Mouse (Mus musculus) gastrocnemius, postnatal 25 days (tissue): Measurements from ENCODE around the gene Mrpl51. TPM values are rescaled to one million over a fixed set of nuclear protein-coding genes. Genes with fewer than 3 reads are reported as not detected.

Experiments used
- DNase-seq: peaks from one replicate; pipeline ENCODE4 v3.0.0; 2022
- microRNA-seq, 2 experiments: library from miRNA; unstranded; fragments of <30 nt; microRNA quantifications; one replicate each; pipeline ENCODE4 v1.2.0; 2021; ENCODE audit warnings: borderline replicate concordance in 2 of 2
- total RNA-seq, 2 experiments: library from RNA; stranded (reverse); gene quantifications; 1 replicate in 1 of 2; 2 replicates in 1 of 2; pipeline ENCODE4 v1.2.3; 2021

Mrpl51 gene
- total RNA-seq, 2 experiments from 2014 or later: 214 to 227 TPM

GRCm38 (mm10) chr6:125232516-125232915 lies 40.9 kb downstream of the Mrpl51 start:
- no peak for DNase-seq

GRCm38 (mm10) chr6:125233816-125234519 lies 42.4 kb downstream of the Mrpl51 start:
- no peak for DNase-seq

DNA sequence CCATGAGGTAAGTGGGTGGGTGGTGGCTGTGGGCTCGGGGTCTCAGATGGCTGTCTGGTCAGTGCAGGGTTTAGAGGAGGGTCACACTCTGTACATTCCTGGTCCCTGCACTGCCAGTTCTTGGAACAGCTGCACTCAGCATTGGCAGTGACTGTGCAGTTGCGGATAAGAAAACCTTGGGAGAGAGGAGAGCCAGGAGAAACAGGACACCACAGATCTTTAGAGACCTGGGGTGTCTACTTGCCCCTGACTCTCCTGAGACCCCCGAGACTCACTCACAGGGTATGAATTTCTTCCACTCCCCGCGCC lies 42.9 kb downstream of the Mrpl51 start:
- no peak for DNase-seq

DNA sequence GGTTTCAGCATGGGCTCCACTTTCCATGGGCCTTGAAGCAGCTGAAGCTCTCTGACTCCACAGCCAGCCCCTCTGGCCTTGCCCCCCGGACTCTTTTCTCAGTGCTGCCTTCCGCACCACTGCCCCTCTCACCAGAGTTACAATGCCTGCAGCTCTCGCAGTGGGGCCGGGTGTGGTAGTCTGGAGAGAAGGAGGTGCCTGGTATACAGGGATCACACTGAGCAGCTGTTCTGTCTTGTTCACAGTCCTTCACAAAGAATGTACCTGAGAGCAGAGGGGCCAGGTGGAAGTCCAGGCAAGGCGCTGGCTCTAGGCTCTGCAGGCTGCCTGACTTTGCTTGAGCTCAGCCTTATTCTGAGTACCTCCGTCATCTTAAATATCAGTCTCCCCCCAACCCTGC lies 44.7 kb downstream of the Mrpl51 start:
- DNase-seq: no peak

DNA sequence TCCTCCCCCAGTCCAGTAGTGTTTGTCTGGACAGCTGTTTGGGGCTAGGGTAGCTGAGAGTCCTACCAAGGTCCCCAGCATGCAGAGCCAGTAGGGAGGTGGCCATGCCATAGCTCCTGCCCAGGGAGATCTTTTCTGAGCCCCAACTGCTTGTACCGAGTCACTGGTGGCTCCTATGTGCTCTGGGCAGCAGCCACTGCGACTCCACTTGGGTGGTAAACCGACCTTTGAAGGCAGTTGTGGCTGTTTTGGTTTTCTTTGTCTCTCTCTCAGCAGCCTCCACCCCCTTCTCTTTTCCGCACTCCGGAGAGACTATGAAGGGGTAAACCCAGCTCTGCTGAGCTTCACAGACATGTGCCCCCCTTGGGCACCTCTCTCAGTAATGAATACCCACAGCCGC lies 45.2 kb downstream of the Mrpl51 start, which contains the start of gene Cd27:
TSS of gene Cd27 (minus strand) at position 229 of the 400 bp plus-strand sequence.
- DNase-seq: no peak

DNA sequence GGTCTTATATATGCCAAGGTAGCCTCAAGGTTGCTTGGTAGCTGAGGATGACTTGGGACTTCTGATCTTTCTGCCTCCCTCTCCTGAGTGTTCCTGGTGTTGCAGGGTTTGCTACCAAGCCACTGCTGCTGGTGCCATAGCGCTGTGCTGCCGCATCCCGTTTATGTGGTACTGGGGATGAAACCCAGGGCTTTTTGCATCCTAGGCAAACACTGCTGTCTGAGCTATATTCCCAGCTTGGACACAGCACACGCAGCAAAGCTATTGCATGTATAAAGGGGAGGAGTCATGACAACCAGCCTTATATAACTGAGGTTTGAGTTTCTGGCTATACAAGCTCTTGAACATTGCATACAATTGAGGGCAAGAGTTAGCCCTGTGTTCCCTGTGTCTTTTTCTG lies 45.8 kb downstream of the Mrpl51 start:
- no peak for DNase-seq

DNA sequence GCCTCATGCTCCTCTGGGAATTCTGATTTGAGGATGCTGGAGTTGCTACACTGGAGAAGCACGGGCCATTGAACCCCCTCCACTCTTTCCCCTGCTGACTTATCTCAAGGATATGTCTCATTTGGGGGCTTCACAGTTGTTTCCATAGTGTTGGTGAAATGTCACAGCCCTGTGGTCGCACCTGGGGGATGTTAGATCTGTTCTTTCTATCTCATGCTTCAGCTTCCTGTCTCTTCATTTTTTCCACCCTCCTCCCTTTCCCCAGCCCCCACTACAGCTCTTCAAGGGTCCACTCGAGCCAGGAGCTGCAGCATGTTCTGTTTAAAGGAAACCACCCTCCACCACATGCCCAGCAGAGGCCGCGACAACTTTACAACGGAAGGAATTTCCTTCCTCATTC lies 46.8 kb downstream of the Mrpl51 start:
- DNase-seq: no peak

- DNase-seq: no peak
Measured at GRCm38 (mm10) chr6:125239547-125239946, 47.9 kb downstream of the Mrpl51 start.

DNA sequence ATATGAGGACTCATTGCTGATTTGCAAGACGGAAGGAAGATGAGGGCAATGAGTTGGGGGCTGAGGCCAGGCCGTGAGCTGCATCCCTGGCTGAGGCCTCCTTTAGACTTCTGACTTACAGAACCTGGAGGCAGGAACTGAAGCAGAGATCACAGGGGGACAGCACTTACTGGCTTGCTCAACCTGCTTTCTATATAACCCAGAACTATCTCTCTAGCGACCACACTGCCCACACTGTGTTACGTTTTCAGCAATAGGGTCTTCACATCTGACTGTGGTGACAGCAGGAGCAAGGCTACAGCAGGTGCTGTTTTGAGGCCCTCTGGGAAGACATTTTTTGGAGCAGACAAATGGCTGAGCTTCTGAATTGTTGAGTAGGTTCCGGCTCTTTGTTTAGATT lies 49.0 kb downstream of the Mrpl51 start:
- no peak for DNase-seq

DNA sequence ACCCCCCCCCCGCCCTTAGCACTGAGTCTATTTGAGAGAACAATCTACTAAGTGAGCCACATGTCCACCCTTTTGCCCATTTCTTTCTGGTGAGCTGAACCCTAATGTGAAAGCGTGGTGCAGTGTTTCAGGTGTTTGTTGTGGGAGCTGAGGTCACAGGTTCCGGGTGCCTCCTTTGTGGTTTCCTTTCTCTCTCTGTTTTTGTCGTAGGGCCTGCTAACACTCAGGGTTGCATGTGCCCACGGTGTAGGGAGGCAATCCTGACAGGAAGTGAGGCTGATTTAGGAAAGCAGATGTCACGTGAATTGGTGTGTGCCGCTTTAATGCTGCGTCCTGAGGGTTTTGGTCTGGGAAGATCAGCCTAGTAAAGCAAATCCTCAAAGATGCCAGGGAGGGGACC lies 50.0 kb downstream of the Mrpl51 start:
- DNase-seq: no peak

DNA sequence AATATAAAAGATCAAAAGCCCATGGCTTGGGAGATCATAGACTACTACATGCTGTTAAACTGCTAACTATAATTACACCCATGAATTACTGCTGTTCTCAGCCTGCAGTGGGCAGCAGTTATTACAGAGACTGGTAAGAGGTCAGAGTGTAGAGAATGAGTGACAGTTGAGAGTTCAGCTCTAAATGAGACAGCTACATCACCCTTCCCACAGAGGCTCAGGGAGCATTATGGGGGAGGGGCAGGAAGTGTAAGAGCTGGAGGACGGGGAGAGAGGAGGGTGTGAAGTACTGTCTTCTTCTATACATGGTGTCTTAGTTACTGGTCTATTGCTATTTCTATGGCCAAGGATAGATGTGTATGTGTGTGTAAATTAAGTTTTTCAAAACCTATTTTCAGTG lies 53.0 kb downstream of the Mrpl51 start:
- DNase-seq: no peak

Small RNA genes lying within 50 kb of the gene (microRNA-seq; reads per million reads assigned to microRNA genes)
- gene Mir3098 (0.53 to 0.74 reads per million in 2 experiments), gene Mir8113 (0 reads per million in 2 experiments)

Other genes starting within 250 kb of the Mrpl51 start
- 10 to 100 TPM; 96.2 to 99.0 TPM for gene Cops7a, start 226.3 kb upstream of the Mrpl51 start, total RNA-seq
- gene Pianp, start 195.1 kb upstream of the Mrpl51 start, total RNA-seq: not detected
- gene Zfp384, start 182.7 kb upstream of the Mrpl51 start, total RNA-seq: 10 to 100 TPM; 18.5 to 19.3 TPM
- gene Ing4, start 152.0 kb upstream of the Mrpl51 start, total RNA-seq: 10 to 100 TPM; 24.2 to 29.1 TPM
- 1 to 10 TPM; 1.1 to 1.9 TPM for gene Acrbp, start 142.1 kb upstream of the Mrpl51 start, total RNA-seq
- not detected for gene Lpar5, start 123.9 kb upstream of the Mrpl51 start, total RNA-seq
- gene Chd4, start 95.8 kb upstream of the Mrpl51 start, total RNA-seq: 10 to 100 TPM; 67.8 to 72.6 TPM
- gene Nop2, start 59.9 kb upstream of the Mrpl51 start, total RNA-seq: 10 to 100 TPM; 14.6 to 18.6 TPM
- 10 to 100 TPM; 12.4 to 15.3 TPM for gene Iffo1, start 46.6 kb upstream of the Mrpl51 start, total RNA-seq
- gene Gapdh, start 25.3 kb upstream of the Mrpl51 start, total RNA-seq: over 10,000 TPM; 11,297 to 11,631 TPM
- gene Ncapd2, start 100 bp upstream of the Mrpl51 start, total RNA-seq: 10 to 100 TPM; 12.1 to 12.7 TPM
- 10 to 100 TPM; 17.5 to 19.2 TPM for gene Vamp1, start 23.8 kb downstream of the Mrpl51 start, total RNA-seq
- 1 to 10 TPM; 1.4 to 2.6 TPM for gene Tapbpl, start 40.1 kb downstream of the Mrpl51 start, total RNA-seq
- gene Cd27, start 45.2 kb downstream of the Mrpl51 start, total RNA-seq: under 1 TPM; 0.43 to 0.51 TPM
- not detected for gene Tuba3a, start 94.2 kb downstream of the Mrpl51 start, total RNA-seq
- 10 to 100 TPM; 21.2 to 21.7 TPM for gene Ltbr, start 122.1 kb downstream of the Mrpl51 start, total RNA-seq
- gene Scnn1a, start 128.9 kb downstream of the Mrpl51 start, total RNA-seq: under 1 TPM; 0.10 to 0.19 TPM
- gene Tnfrsf1a, start 157.6 kb downstream of the Mrpl51 start, total RNA-seq: 10 to 100 TPM; 26.7 to 33.7 TPM
- gene Plekhg6, start 189.0 kb downstream of the Mrpl51 start, total RNA-seq: not detected